Comparison of ENCODE assay signal across 10 mouse cellular contexts in genomic region chr11:57051666-57052562, GRCm38 (mm10). TPM values are rescaled to one million over a fixed set of nuclear protein-coding genes. Genes with fewer than 3 reads are reported as not detected.
DNase-seq lines count a peak whose midpoint lies in the region; ATAC-seq lines count a peak whose summit lies in the region.
"Had no signal": no experiment of that assay in that cellular context is flagged by ENCODE, and none has a peak within 500 bp of the region (broad histone marks: within the 10 kb centered on the region; RNA-seq: fewer than 3 reads in every experiment).

No protein-coding gene starts in this region.

- H3K9me3 ChIP-seq in embryonic facial prominence, embryonic 11.5 days (replicated peaks; ENCODE audit: control insufficient read depth, low read length) = no peaks in the 10 kb centered on the region
- H3K9me3 ChIP-seq in embryonic facial prominence, embryonic 10.5 days = no peaks in the 10 kb centered on the region
- H3K9me3 ChIP-seq in midbrain, embryonic 14.5 days (ENCODE audit: control insufficient read depth, low read length) = no peaks in the 10 kb centered on the region
- H3K9me3 ChIP-seq in midbrain, embryonic 13.5 days = no peaks in the 10 kb centered on the region

- no peak overlapping the region for H3K4me2 ChIP-seq in embryonic facial prominence, embryonic 11.5 days (ENCODE audit: low read depth, low read length)
- no peak overlapping the region for H3K4me2 ChIP-seq in midbrain, embryonic 14.5 days (ENCODE audit: low read length)
- no peak overlapping the region for H3K4me2 ChIP-seq in midbrain, embryonic 13.5 days (replicated peaks)

- H3K9ac ChIP-seq in embryonic facial prominence, embryonic 11.5 days (replicated peaks; ENCODE audit: low read length) = no peak overlapping the region
- no peak overlapping the region for H3K9ac ChIP-seq in midbrain, embryonic 14.5 days (replicated peaks; ENCODE audit: low read length)
- no peak overlapping the region for H3K9ac ChIP-seq in midbrain, embryonic 13.5 days (replicated peaks)
- H3K9ac ChIP-seq: liver, embryonic 14.5 days had no signal

- WGBS in embryonic facial prominence, embryonic 11.5 days = 85% methylated on average over 6 of the region's 6 CpGs
- 87% methylated on average over 6 of the region's 6 CpGs for WGBS in embryonic facial prominence, embryonic 10.5 days
- 70% methylated on average over 6 of the region's 6 CpGs for WGBS in midbrain, embryonic 14.5 days
- WGBS in midbrain, embryonic 13.5 days = 75% methylated on average over 6 of the region's 6 CpGs

- peak; percentile 13 for DNase-seq in embryonic facial prominence, embryonic 11.5 days (ENCODE audit: low spot score)
- DNase-seq in embryonic facial prominence, embryonic 10.5 days (ENCODE audit: low spot score) = no peak
- peak; percentile 10 for DNase-seq in midbrain, embryonic 14.5 days
- peak; percentile 28 for DNase-seq in heart, adult 8-10 months (ENCODE audit: low spot score)
- DNase-seq in lung, postnatal 36 days = peak; percentile 46
- DNase-seq in frontal cortex, postnatal 36 days (ENCODE audit: low spot score in 2 of 2) = no peak
- DNase-seq in left cerebral cortex, postnatal 10 days (ENCODE audit: extremely low spot score in 1 of 2, low spot score in 2 of 2) = no peak

- H3K4me1 ChIP-seq in embryonic facial prominence, embryonic 11.5 days (ENCODE audit: control insufficient read depth, insufficient read depth, low read length) = no peaks in the 10 kb centered on the region
- no peaks in the 10 kb centered on the region; the same call in 1 of the 2 replicates for H3K4me1 ChIP-seq in embryonic facial prominence, embryonic 10.5 days
- no peaks in the 10 kb centered on the region for H3K4me1 ChIP-seq in midbrain, embryonic 14.5 days (ENCODE audit: control insufficient read depth, insufficient read depth, low read length)
- H3K4me1 ChIP-seq in midbrain, embryonic 13.5 days (replicated peaks) = no peaks in the 10 kb centered on the region

- no peak for ATAC-seq in embryonic facial prominence, embryonic 11.5 days (replicated peaks; ENCODE audit: insufficient number of reproducible peaks, low FRiP score, low TSS enrichment, low read depth)
- ATAC-seq in midbrain, embryonic 14.5 days (ENCODE audit: low FRiP score, low TSS enrichment) = no peak
- no peak for ATAC-seq in midbrain, embryonic 13.5 days

- intact Hi-C loops in left cerebral cortex, postnatal 10 days (cut with DNase I) = no loop called here

- H3K27ac ChIP-seq in embryonic facial prominence, embryonic 11.5 days (replicated peaks; ENCODE audit: low read depth, low read length) = no peak overlapping the region
- no peak overlapping the region for H3K27ac ChIP-seq in embryonic facial prominence, embryonic 10.5 days (replicated peaks)
- H3K27ac ChIP-seq in midbrain, embryonic 14.5 days (replicated peaks; ENCODE audit: low read depth, low read length) = no peak overlapping the region
- no peak overlapping the region for H3K27ac ChIP-seq in midbrain, embryonic 13.5 days
- H3K27ac ChIP-seq: liver, embryonic 14.5 days had no signal

- H3K27me3 ChIP-seq in embryonic facial prominence, embryonic 11.5 days (ENCODE audit: control insufficient read depth, insufficient read depth, low read length) = no peaks in the 10 kb centered on the region
- no peaks in the 10 kb centered on the region for H3K27me3 ChIP-seq in embryonic facial prominence, embryonic 10.5 days (replicated peaks; ENCODE audit: low read depth, poor library complexity, severe bottlenecking)
- H3K27me3 ChIP-seq in midbrain, embryonic 14.5 days (ENCODE audit: control insufficient read depth, insufficient read depth, low read length) = no peaks in the 10 kb centered on the region
- H3K27me3 ChIP-seq in midbrain, embryonic 13.5 days = no peaks in the 10 kb centered on the region

- H3K36me3 ChIP-seq in embryonic facial prominence, embryonic 11.5 days (replicated peaks; ENCODE audit: control insufficient read depth, insufficient read depth, low read depth, low read length) = no peaks in the 10 kb centered on the region
- no peaks in the 10 kb centered on the region for H3K36me3 ChIP-seq in embryonic facial prominence, embryonic 10.5 days (replicated peaks)
- no peaks in the 10 kb centered on the region for H3K36me3 ChIP-seq in midbrain, embryonic 14.5 days (ENCODE audit: control insufficient read depth, insufficient read depth, low read length)
- H3K36me3 ChIP-seq in midbrain, embryonic 13.5 days = no peaks in the 10 kb centered on the region

- no peak overlapping the region for H3K4me3 ChIP-seq in embryonic facial prominence, embryonic 11.5 days (ENCODE audit: low read depth, low read length)
- no peak overlapping the region for H3K4me3 ChIP-seq in embryonic facial prominence, embryonic 10.5 days
- H3K4me3 ChIP-seq in midbrain, embryonic 14.5 days (replicated peaks; ENCODE audit: low read depth, low read length) = no peak overlapping the region
- no peak overlapping the region for H3K4me3 ChIP-seq in midbrain, embryonic 13.5 days (replicated peaks)

RNA-seq across cellular contexts. Expression of gene Gria1, which starts 40.7 kb away (rescaled TPM):
- 1.2 and 1.6 TPM in 2 replicates for polyA plus RNA-seq in embryonic facial prominence, embryonic 11.5 days (2014; fragmentation: Nextera tagmentation; extraction: Ambion mirVana)
- 1.1 and 1.3 TPM in 2 replicates for polyA plus RNA-seq in embryonic facial prominence, embryonic 10.5 days (2016; fragmentation: Nextera tagmentation; extraction: Ambion mirVana)
- polyA plus RNA-seq in midbrain, embryonic 14.5 days (2014; fragmentation: Nextera tagmentation; extraction: Ambion mirVana) = 30.5 and 31.9 TPM in 2 replicates
- 21.3 and 26.6 TPM in 2 replicates for polyA plus RNA-seq in midbrain, embryonic 13.5 days (2015; fragmentation: Nextera tagmentation; extraction: Ambion mirVana)
- under 1 TPM; 0.06 to 0.28 (median 0.22) TPM for total RNA-seq in heart, adult 8-10 months (2022)
- 100 to 1,000 TPM; 219 to 226 TPM for total RNA-seq in left cerebral cortex, postnatal 10 days (2021)
- total RNA-seq: neutrophil, adult 5-6 weeks had no signal

Comparison
In these comparisons a context has a peak if more than half of its experiments do, and no peak if none do; other contexts are left out.
1. DNase-seq: peak in embryonic facial prominence, embryonic 11.5 days (single experiment), midbrain, embryonic 14.5 days (single experiment), heart, adult 8-10 months (single experiment) and lung, postnatal 36 days (single experiment); none in embryonic facial prominence, embryonic 10.5 days (single experiment), frontal cortex, postnatal 36 days (0 of 2) and left cerebral cortex, postnatal 10 days (0 of 2).